Mouse (Mus musculus) gastrocnemius, postnatal 14 days (tissue): Measurements from ENCODE around the gene Dcdc2a. TPM values are rescaled to one million over a fixed set of nuclear protein-coding genes. Genes with fewer than 3 reads are reported as not detected.

Source experiments
- DNase-seq: peaks from one replicate; pipeline ENCODE4 v3.0.0; 2021; ENCODE audit warnings: mixed read lengths
- intact Hi-C: fragments of 180-260 bp; cut with DNase I; formaldehyde crosslinking; loops from one replicate; pipeline ENCODE4 v1.15.1; 2025; ENCODE audit warnings: low total_unique reads
- total RNA-seq, 2 experiments: library from RNA; stranded (reverse); gene quantifications; 2 replicates each; pipeline ENCODE4 v1.2.3; 2021

Gene Dcdc2a
- total RNA-seq, 2 experiments from 2014 or later, result not detected

DNA sequence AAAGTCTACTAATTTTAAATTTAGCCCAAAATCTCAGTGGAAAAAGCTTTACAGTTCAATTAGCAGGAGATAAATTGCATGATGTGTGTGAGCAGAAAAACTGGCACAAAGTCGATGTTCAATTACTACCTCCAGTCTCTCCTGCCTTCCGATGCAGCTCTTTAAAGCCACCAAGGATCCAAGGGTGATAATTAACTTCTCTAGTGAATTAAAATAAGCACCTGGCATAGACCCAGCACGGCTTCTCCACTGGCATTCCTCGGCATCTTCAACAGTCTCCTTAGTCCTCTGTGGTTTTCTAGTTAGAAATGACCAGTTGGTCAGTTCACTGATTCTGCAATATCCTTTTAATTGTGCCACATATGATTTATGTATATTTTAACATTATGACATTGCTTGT, 95.1 kb downstream of the Dcdc2a start:
- intact Hi-C loops, result no loop called here
- no peak for DNase-seq

DNA sequence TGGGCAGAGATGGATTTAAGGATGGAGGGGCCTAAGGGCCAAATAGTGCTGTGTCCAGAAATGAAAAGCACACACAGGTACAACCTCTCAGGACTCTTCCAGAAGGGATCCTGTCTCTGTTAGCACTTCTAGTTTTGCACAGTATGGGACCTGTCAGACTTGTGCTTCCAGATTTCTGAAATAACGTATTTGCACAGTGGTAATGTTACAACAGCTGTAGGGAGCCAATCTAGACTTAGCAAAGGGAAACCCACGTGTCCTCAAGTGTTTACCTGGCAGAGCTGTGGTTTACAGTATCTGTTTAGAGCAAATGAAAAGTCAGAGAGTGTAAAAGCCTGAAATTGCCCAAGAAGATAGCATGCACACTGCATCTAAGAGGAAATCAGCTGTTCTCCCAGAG, 104.1 kb downstream of the Dcdc2a start:
- intact Hi-C loops, result no loop called here
- DNase-seq, result no peak

GRCm38 (mm10) chr13:25160804-25161203, 105.0 kb downstream of the Dcdc2a start:
- intact Hi-C loops, result no loop called here
- no peak for DNase-seq

- no peak for DNase-seq
- intact Hi-C loops, result no loop called here
Measured at GRCm38 (mm10) chr13:25162594-25162993, 106.8 kb downstream of the Dcdc2a start.

DNA sequence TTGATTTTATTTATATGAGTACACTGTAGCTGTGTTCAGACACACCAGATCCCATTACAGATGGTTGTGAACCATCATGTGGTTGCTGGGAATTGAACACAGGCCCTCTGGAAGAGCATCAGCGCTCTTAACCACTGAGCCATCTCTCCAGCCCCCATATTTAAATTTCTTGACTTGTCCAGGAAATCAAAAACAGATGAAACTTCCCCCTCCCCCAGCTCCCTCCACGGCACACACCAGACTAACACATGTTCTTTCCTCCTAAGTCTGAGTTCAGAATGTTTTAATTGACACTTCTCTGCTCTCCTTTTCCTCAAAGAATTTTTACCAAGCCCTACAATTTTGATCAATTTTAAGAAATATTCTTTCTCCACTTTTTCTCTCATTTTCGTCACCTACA, 113.1 kb downstream of the Dcdc2a start:
- intact Hi-C loops, result no loop called here
- no peak for DNase-seq

GRCm38 (mm10) chr13:25177835-25178234, 122.0 kb downstream of the Dcdc2a start:
- no peak for DNase-seq

GRCm38 (mm10) chr13:25178236-25179001, 122.6 kb downstream of the Dcdc2a start:
- intact Hi-C loops, result no loop called here
- DNase-seq, result no peak

More at GRCm38 (mm10) chr13:25177835-25178234, 122.0 kb downstream of the Dcdc2a start:
- intact Hi-C loops, result no loop called here

DNA sequence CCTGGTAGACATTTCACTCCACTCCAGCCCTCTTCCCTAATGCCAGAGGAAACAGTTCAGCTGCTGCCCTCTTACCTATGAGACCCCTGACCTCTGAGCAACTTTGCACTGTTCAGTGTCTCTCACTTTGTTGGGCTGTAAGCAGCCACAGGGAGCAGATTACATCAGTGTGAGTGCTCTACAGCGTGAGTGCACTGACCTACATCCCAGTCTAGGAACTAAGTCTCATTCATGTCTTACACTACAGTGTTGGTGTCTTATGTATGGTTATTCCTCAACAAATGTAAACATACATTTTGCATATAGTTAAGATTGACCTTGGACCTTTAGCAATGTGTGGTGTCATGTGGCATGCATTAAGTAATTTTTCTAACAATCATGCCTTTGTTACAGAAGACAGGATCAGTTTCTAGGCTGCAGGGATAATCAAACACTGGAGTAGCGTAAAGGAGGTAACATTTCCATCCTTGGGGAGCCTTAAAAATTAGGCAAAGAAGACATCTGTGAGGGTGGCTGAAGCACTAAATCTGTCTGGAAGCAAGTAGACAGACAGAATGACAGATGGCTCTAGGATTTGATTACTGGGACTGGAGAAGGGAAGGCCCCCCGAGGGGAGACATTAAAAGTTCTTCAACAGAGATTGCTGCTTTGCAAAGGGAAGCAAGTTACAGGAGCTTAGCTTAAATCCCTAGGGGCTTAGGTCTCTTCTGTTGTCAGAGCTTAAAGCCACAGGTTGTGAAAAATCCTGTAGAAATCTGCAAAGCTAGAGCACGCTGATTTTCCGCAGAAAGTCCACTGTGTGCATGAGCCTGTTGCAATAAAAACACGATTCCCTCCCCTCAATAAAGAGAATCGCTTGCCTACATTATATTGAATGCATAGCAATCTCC, 130.9 kb downstream of the Dcdc2a start:
- intact Hi-C loops, result no loop called here
- no peak for DNase-seq

DNA sequence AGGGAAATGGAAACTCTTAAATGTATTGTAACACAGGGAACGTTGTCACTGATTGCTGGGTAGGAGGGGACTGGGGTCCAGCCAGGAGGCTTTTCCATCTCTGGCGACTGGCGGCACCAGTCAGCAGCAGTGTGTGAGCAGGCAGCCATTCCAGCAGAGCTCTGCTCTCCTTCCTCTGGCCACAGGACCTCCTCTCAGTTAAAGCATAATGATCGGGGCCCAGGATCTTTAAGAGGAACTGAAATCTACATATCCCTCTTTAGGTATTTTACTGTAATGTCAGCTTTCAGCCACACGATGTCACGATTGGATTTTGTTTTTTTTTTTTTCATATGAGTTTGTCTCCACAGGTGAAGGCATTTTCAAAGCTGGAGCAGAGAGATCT, 131.5 kb downstream of the Dcdc2a start:
- DNase-seq, result no peak
- intact Hi-C loops, result no loop called here

- intact Hi-C loops, result no loop called here
- DNase-seq, result no peak
Measured at GRCm38 (mm10) chr13:25189419-25190144, 133.8 kb downstream of the Dcdc2a start.

GRCm38 (mm10) chr13:25190218-25190617, 134.4 kb downstream of the Dcdc2a start:
- DNase-seq, result no peak
- intact Hi-C loops, result no loop called here

GRCm38 (mm10) chr13:25195706-25196105, 139.9 kb downstream of the Dcdc2a start:
- intact Hi-C loops, result no loop called here
- DNase-seq, result no peak

DNA sequence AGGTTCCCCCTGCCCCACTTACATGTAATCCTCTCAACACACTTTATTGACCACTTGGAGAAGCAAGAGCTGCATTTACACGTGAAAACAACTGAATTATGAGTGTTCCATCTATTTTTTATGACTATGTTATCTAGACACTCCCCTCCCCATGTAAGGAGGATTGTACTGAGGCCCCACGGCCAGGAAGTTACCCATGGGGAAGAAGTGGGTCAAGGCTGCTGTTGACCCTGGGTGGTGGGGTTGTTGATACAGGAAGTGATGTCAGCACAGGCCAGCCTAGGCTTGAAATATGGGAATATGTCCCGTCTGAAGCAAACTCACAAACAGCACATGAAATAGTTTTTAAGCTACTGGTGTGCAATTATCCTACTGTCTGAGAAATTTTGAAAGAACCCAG, 144.1 kb downstream of the Dcdc2a start:
- no peak for DNase-seq
- intact Hi-C loops, result no loop called here

DNA sequence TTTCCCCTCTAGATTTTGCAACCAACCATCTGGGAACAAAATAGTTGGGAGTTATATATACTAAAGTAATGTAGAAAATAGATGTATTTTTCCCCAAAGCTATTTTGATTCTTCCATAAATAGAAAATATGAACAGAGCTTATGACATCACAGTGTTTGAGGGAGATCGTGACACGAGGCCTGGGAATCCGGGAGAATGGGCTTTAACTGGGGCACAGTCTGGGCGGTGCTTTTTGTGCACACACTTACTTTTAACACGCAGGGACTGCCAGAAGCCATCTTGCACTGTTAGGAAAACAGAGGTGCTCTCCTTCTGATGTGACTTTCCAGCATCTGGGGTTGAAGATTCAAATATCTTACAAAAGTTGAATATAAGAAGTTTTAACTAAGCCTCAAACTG, 151.1 kb downstream of the Dcdc2a start:
- intact Hi-C loops, result no loop called here
- no peak for DNase-seq

- no peak for DNase-seq
- intact Hi-C loops, result no loop called here
Measured at GRCm38 (mm10) chr13:25218394-25218793, 162.6 kb downstream of the Dcdc2a start.

DNA sequence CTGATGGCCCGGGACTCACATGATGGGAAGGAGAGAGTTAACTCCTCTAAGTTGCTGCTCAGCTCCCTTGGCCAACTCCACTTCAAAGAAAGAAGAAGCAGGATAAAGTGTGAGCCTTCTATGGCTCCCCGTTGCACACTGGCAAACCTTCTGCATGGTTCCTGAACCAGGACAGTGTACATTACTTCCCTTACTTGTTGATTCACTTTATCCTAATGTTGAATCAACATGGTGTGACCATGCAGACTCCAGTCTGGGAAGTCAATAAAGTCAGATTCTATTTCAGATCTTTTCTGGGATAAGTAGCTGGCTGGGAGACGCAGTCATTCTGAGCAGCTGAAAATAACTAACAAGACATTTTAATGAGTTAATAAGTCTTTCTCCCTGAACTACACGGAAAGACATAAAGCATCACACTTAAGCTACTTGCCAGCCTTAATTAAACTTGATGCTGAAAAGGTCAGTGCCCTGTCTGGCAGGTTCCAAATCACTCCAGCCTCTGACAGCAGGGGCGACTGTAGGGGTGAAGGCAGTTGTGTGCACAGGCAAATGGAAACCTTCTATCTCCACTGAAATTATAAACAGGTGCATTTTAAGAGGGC, 164.5 kb downstream of the Dcdc2a start:
- intact Hi-C loops, result no loop called here
- DNase-seq, result no peak

DNA sequence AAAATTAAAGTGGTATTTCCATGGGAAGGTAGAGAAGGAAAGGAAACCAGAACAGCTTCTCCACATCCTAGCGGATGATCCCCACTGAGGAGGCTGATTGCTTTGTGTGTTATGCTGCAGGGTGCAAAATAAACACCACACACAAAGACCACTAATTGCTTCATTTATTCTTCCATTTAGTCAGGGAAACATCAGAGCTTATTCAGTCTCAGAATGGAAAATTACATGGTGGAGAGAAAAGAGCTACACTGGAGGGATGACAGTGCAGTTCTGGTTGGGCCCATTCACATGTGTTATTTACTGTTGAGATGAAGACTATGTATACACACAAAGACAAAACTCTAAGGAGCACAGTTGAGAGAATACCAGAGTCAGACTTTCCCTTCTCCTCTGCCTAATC, 196.1 kb downstream of the Dcdc2a start:
- DNase-seq, result no peak
- intact Hi-C loops, result no loop called here

- intact Hi-C loops, result no loop called here
- no peak for DNase-seq
Measured at GRCm38 (mm10) chr13:25254478-25255263, 198.9 kb downstream of the Dcdc2a start.

- intact Hi-C loops, result no loop called here
- DNase-seq, result no peak
Measured at GRCm38 (mm10) chr13:25257608-25258007, 201.8 kb downstream of the Dcdc2a start.
